Mouse (Mus musculus) midbrain, embryonic 12.5 days (tissue): ENCODE results near the gene Slc4a1. TPM values are rescaled to one million over a fixed set of nuclear protein-coding genes. Genes with fewer than 3 reads are reported as not detected.
"Not testable (repeated sequence)": the region's sequence is repeated elsewhere in the genome, so short reads cannot be mapped to it uniquely, and the experiment has no call there.

Source experiments
- ATAC-seq: fragments of 200-750 bp; cut with Nextera tagmentation; 2 replicates; pipeline ENCODE4 v1.8.0; 2017; ENCODE audit warnings: low read depth, moderate TSS enrichment, moderate library complexity; ENCODE audit not compliant: low FRiP score
- H3K27ac ChIP-seq: fragments of 300-500 bp; sonication (generic); replicated peaks from 2 replicates; pipeline ENCODE4 v1.5.1; 2016; ENCODE audit warnings: mild to moderate bottlenecking
- H3K27me3 ChIP-seq: fragments of 300-500 bp; sonication (generic); 2 replicates; pipeline ENCODE4 v1.6.1; 2016; ENCODE audit warnings: mild to moderate bottlenecking
- H3K36me3 ChIP-seq: fragments of 300-500 bp; sonication (generic); 2 replicates; pipeline ENCODE4 v1.6.1; 2016
- H3K4me1 ChIP-seq: fragments of 300-500 bp; sonication (generic); 2 replicates; pipeline ENCODE4 v1.6.1; 2016
- H3K4me2 ChIP-seq: fragments of 300-500 bp; sonication (generic); replicated peaks from 2 replicates; pipeline ENCODE4 v1.6.1; 2016; ENCODE audit warnings: mild to moderate bottlenecking, moderate library complexity
- H3K4me3 ChIP-seq: fragments of 300-500 bp; sonication (generic); 2 replicates; pipeline ENCODE4 v1.5.1; 2016; ENCODE audit warnings: mild to moderate bottlenecking
- H3K9ac ChIP-seq: fragments of 300-500 bp; sonication (generic); replicated peaks from 2 replicates; pipeline ENCODE4 v1.6.1; 2016; ENCODE audit warnings: mild to moderate bottlenecking, moderate library complexity
- H3K9me3 ChIP-seq: fragments of 300-500 bp; sonication (generic); 2 replicates; pipeline ENCODE4 v1.6.1; 2016; ENCODE audit warnings: mild to moderate bottlenecking
- WGBS: fragments of 180-500 bp; shearing (Covaris S2); methylation state at CpG from one replicate; pipeline ENCODE4 v1.1.7; 2016; 5-methylcytosine and 5-hydroxymethylcytosine counted together
- polyA plus RNA-seq: library from polyadenylated mRNA; unstranded; fragments of >200 nt; fragmentation: Nextera tagmentation; extraction: Ambion mirVana; gene quantifications from 2 replicates; pipeline ENCODE4 v1.2.1, GENCODE M21; 2016

Gene Slc4a1
- polyA plus RNA-seq, 1 experiment from 2014 or later: 30.4 TPM

GRCm38 (mm10) chr11:102396671-102397141 lies 30.7 kb upstream of the Slc4a1 start:
- Histone ChIP-seq H3K27ac (no peak overlapping the region), H3K4me3 (0 out of 2 replicates have a peak overlapping the region, but pooled peaks have one; percentile 6), H3K4me2 (peak overlapping the region; percentile 63), H3K9ac (peak overlapping the region; percentile 7; the same call in 1 of the 2 replicates), H3K4me1 (peaks cover 73% of the 10 kb centered on the region), H3K36me3 (peaks cover 32% of the 10 kb centered on the region), H3K9me3 (no peaks in the 10 kb centered on the region), H3K27me3 (peaks cover 38% of the 10 kb centered on the region)
- ATAC-seq: no peak
- 78% methylated on average over 7 of the region's 7 CpGs for WGBS

- Histone ChIP-seq H3K4me2 (peak overlapping the region; percentile 63), H3K27ac (0 out of 2 replicates have a peak overlapping the region, but pooled peaks have one; percentile 92), H3K9ac (0 out of 2 replicates have a peak overlapping the region, but pooled peaks have one; percentile 83), H3K4me3 (peak overlapping the region; percentile 67; the same call in 1 of the 2 replicates), H3K4me1 (peaks cover 73% of the 10 kb centered on the region), H3K27me3 (peaks cover 38% of the 10 kb centered on the region), H3K9me3 (no peaks in the 10 kb centered on the region), H3K36me3 (peaks cover 29% of the 10 kb centered on the region)
- no peak for ATAC-seq
- 65% methylated on average over 6 of the region's 6 CpGs for WGBS
These were observed 30.3 kb upstream of the Slc4a1 start for GRCm38 (mm10) chr11:102396263-102396662.

GRCm38 (mm10) chr11:102395250-102395649 lies 29.2 kb upstream of the Slc4a1 start:
- no peak for ATAC-seq
- Histone ChIP-seq H3K4me3 (peak overlapping the region; percentile 67), H3K27me3 (peaks cover 28% of the 10 kb centered on the region), H3K4me1 (peaks cover 68% of the 10 kb centered on the region), H3K9me3 (no peaks in the 10 kb centered on the region), H3K27ac (peak overlapping the region; percentile 92), H3K4me2 (peak overlapping the region; percentile 63), H3K36me3 (peaks cover 19% of the 10 kb centered on the region; the same call in 1 of the 2 replicates), H3K9ac (peak overlapping the region; percentile 83)
- 0% methylated on average over 5 of the region's 5 CpGs for WGBS

- no peaks in the 10 kb centered on the region for H3K9me3 ChIP-seq
- WGBS: 73% methylated on average over 9 of the region's 9 CpGs
- H3K27ac ChIP-seq: peak overlapping the region; percentile 92
- H3K4me3 ChIP-seq: peak overlapping the region; percentile 67
- peak overlapping the region; percentile 63 for H3K4me2 ChIP-seq
- peaks cover 62% of the 10 kb centered on the region for H3K4me1 ChIP-seq
- peaks cover 21% of the 10 kb centered on the region for H3K27me3 ChIP-seq
- H3K9ac ChIP-seq: peak overlapping the region; percentile 83
- ATAC-seq: no peak
- peaks cover 12% of the 10 kb centered on the region; the same call in 1 of the 2 replicates for H3K36me3 ChIP-seq
These were observed 28.6 kb upstream of the Slc4a1 start for GRCm38 (mm10) chr11:102394421-102395124.

- Histone ChIP-seq H3K9ac (peak overlapping the region; percentile 83), H3K4me2 (peak overlapping the region; percentile 63), H3K4me3 (peak overlapping the region; percentile 67), H3K27ac (peak overlapping the region; percentile 92), H3K9me3 (no peaks in the 10 kb centered on the region), H3K36me3 (0 out of 2 replicates have a peak, but pooled peaks cover 9% of the 10 kb centered on the region), H3K4me1 (peaks cover 55% of the 10 kb centered on the region), H3K27me3 (peaks cover 14% of the 10 kb centered on the region)
- ATAC-seq: peak; percentile 57
- 6% methylated on average over 17 of the region's 17 CpGs for WGBS
These were observed 27.9 kb upstream of the Slc4a1 start for GRCm38 (mm10) chr11:102393719-102394420.

GRCm38 (mm10) chr11:102393238-102393634 lies 27.2 kb upstream of the Slc4a1 start, which contains the start of gene Rundc3a:
Gene Rundc3a (plus strand): TSS chr11:102393403.
- no peaks in the 10 kb centered on the region for H3K9me3 ChIP-seq
- 0 out of 2 replicates have a peak, but pooled peaks cover 6% of the 10 kb centered on the region for H3K36me3 ChIP-seq
- peak within 1 kb of the TSS; percentile 83 for H3K9ac ChIP-seq
- H3K4me1 ChIP-seq: peaks cover 51% of the 10 kb centered on the region
- H3K4me2 ChIP-seq: peak within 1 kb of the TSS; percentile 63
- peak within 1 kb of the TSS; percentile 67 for H3K4me3 ChIP-seq
- H3K27ac ChIP-seq: peak within 1 kb of the TSS; percentile 92
- under 1% methylated on average over 23 of the region's 34 CpGs for WGBS
- peak; percentile 88 for ATAC-seq
- H3K27me3 ChIP-seq: peaks cover 10% of the 10 kb centered on the region

- Histone ChIP-seq H3K4me2 (peak overlapping the region; percentile 63), H3K36me3 (no peaks in the 10 kb centered on the region), H3K27me3 (peaks cover 4% of the 10 kb centered on the region), H3K9me3 (no peaks in the 10 kb centered on the region), H3K4me3 (peak overlapping the region; percentile 67), H3K27ac (peak overlapping the region; percentile 92), H3K9ac (peak overlapping the region; percentile 57), H3K4me1 (peaks cover 45% of the 10 kb centered on the region)
- peak; percentile 48 for ATAC-seq
- 20% methylated on average over 15 of the region's 15 CpGs for WGBS
These were observed 26.6 kb upstream of the Slc4a1 start for GRCm38 (mm10) chr11:102392441-102393237.

GRCm38 (mm10) chr11:102389436-102389835 lies 23.4 kb upstream of the Slc4a1 start:
- not testable (repeated sequence) for H3K36me3 ChIP-seq, H3K4me3 ChIP-seq, H3K9ac ChIP-seq, ATAC-seq, H3K27me3 ChIP-seq, H3K27ac ChIP-seq, H3K9me3 ChIP-seq, H3K4me2 ChIP-seq
- H3K4me1 ChIP-seq: peaks cover 16% of the 10 kb centered on the region
- 86% methylated on average over 4 of the region's 5 CpGs for WGBS

- WGBS: 67% methylated on average over 5 of the region's 5 CpGs
These were observed 20.1 kb upstream of the Slc4a1 start for GRCm38 (mm10) chr11:102386121-102386520.

GRCm38 (mm10) chr11:102385075-102385474 lies 19.1 kb upstream of the Slc4a1 start:
- Histone ChIP-seq H3K27me3 (no peaks in the 10 kb centered on the region), H3K9ac (no peak overlapping the region), H3K27ac (no peak overlapping the region), H3K4me1 (no peaks in the 10 kb centered on the region), H3K4me3 (no peak overlapping the region), H3K36me3 (no peaks in the 10 kb centered on the region), H3K9me3 (no peaks in the 10 kb centered on the region), H3K4me2 (no peak overlapping the region)
- no peak for ATAC-seq
- 55% methylated on average over 4 of the region's 4 CpGs for WGBS

More at GRCm38 (mm10) chr11:102386121-102386520, 20.1 kb upstream of the Slc4a1 start:
- Histone ChIP-seq H3K9ac (no peak overlapping the region), H3K4me3 (no peak overlapping the region), H3K9me3 (no peaks in the 10 kb centered on the region), H3K27me3 (no peaks in the 10 kb centered on the region), H3K4me1 (no peaks in the 10 kb centered on the region), H3K27ac (no peak overlapping the region), H3K4me2 (no peak overlapping the region), H3K36me3 (no peaks in the 10 kb centered on the region)
- ATAC-seq: no peak

- no peak overlapping the region for H3K27ac ChIP-seq
- ATAC-seq: no peak
- WGBS: 87% methylated on average over 2 of the region's 2 CpGs
These were observed 18.4 kb upstream of the Slc4a1 start for GRCm38 (mm10) chr11:102384418-102384817.

More at GRCm38 (mm10) chr11:102384418-102384817, 18.4 kb upstream of the Slc4a1 start:
- no peaks in the 10 kb centered on the region for H3K27me3 ChIP-seq
- no peaks in the 10 kb centered on the region for H3K9me3 ChIP-seq
- H3K4me1 ChIP-seq: no peaks in the 10 kb centered on the region
- H3K4me3 ChIP-seq: no peak overlapping the region
- no peaks in the 10 kb centered on the region for H3K36me3 ChIP-seq
- no peak overlapping the region for H3K4me2 ChIP-seq
- no peak overlapping the region for H3K9ac ChIP-seq
